Mouse (Mus musculus) limb, embryonic 12.5 days (tissue): ENCODE measurements around the gene Sugp2. TPM values are rescaled to one million over a fixed set of nuclear protein-coding genes. Genes with fewer than 3 reads are reported as not detected.
A peak's percentile ranks its signal among the peaks of the same experiment; 100 is the strongest.

Experiments used
- ATAC-seq: fragments of 200-750 bp; cut with Nextera tagmentation; 2 replicates; pipeline ENCODE4 v1.8.0; 2017; ENCODE audit warnings: low read depth, moderate TSS enrichment; ENCODE audit not compliant: insufficient number of reproducible peaks, insufficient read depth, low FRiP score, low TSS enrichment
- H3K27ac ChIP-seq: fragments of 300-500 bp; sonication (generic); 2 replicates; pipeline ENCODE4 v1.5.1; 2016; ENCODE audit warnings: mild to moderate bottlenecking, moderate library complexity
- H3K27me3 ChIP-seq: fragments of 300-500 bp; sonication (generic); 2 replicates; pipeline ENCODE4 v1.6.1; 2016; ENCODE audit warnings: mild to moderate bottlenecking, moderate library complexity
- H3K36me3 ChIP-seq: fragments of 300-500 bp; sonication (generic); 2 replicates; pipeline ENCODE4 v1.6.1; 2016; ENCODE audit warnings: mild to moderate bottlenecking, moderate library complexity
- H3K4me1 ChIP-seq: fragments of 300-500 bp; sonication (generic); replicated peaks from 2 replicates; pipeline ENCODE4 v1.6.1; 2016
- H3K4me2 ChIP-seq: fragments of 300-500 bp; sonication (generic); 2 replicates; pipeline ENCODE4 v1.6.1; 2016; ENCODE audit warnings: mild to moderate bottlenecking, moderate library complexity
- H3K4me3 ChIP-seq: fragments of 300-500 bp; sonication (generic); replicated peaks from 2 replicates; pipeline ENCODE4 v1.5.1; 2016; ENCODE audit warnings: mild to moderate bottlenecking
- H3K9ac ChIP-seq: fragments of 300-500 bp; sonication (generic); replicated peaks from 2 replicates; pipeline ENCODE4 v1.6.1; 2016; ENCODE audit warnings: mild to moderate bottlenecking, moderate library complexity
- H3K9me3 ChIP-seq: fragments of 300-500 bp; sonication (generic); 2 replicates; pipeline ENCODE4 v1.6.1; 2016; ENCODE audit warnings: mild to moderate bottlenecking, moderate library complexity
- WGBS: fragments of 180-500 bp; shearing (Covaris S2); methylation state at CpG from one replicate; pipeline ENCODE4 v1.1.7; 2016; 5-methylcytosine and 5-hydroxymethylcytosine counted together
- polyA plus RNA-seq: library from polyadenylated mRNA; unstranded; fragments of >200 nt; fragmentation: Nextera tagmentation; extraction: Ambion mirVana; gene quantifications from 2 replicates; pipeline ENCODE4 v1.2.1, GENCODE M21; 2016

Sugp2 gene
- polyA plus RNA-seq, 1 experiment from 2014 or later = 48.3 TPM

DNA sequence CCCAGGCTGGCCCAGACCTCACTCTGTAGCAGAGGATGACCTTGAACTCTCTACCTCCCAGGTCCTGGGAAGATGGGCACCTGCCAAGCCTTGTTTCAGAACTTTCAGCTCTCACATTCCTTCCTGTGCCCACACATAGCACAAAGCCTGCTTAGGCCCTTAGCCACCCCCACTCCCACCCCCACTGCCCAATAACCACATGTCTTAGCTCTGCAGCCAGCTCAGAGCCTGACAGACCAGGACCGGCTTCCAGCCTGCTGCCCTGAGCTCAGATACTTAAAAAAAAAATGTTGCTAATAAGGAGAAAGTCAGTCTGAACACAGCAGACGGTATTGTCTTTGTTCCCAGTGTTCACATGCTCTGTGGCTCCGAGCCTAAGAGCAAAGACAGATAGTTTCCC, 47.0 kb downstream of the Sugp2 start:
- no peak overlapping the region for H3K27ac ChIP-seq

DNA sequence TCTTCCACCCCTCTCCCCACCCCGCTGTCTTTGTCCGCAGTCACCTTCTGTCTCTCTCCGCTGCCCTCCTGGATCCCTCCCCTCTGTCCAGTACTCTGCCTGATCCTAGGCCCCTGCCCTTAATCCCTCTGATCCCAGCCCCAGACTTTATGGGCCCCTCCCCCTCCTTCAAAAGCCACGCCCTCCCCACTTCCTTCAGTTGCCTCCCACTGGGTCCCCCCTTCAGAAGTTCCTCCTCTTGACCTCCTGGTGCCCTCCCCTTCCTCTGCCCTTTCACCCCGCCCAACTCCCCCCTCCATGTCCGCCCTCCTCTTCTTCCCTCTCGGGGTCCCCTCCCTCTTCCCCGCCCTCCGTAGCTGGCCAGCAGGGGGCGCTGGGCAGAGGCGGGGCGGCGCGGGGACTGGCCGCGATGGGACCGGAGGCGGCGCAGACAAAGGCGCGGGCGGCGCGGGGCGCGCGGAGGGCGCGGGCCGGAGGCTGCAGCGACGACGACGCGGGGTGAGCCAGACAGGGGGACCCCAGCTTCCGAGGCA, 48.6 kb downstream of the Sugp2 start, which contains the start of gene Homer3:
Gene Homer3 (plus strand): TSS at position 225 of the 533 bp plus-strand sequence.
- Histone ChIP-seq H3K9me3 (peaks cover 12% of the 10 kb centered on the region), H3K27me3 (no peaks in the 10 kb centered on the region), H3K36me3 (peaks cover 33% of the 10 kb centered on the region), H3K9ac (peak within 1 kb of the TSS; percentile 95), H3K4me2 (peak within 1 kb of the TSS; percentile 81), H3K4me1 (peaks cover 20% of the 10 kb centered on the region), H3K27ac (peak within 1 kb of the TSS; percentile 88), H3K4me3 (peak within 1 kb of the TSS; percentile 92)
- ATAC-seq = peak; percentile 84
- WGBS = under 1% methylated on average over 36 of the region's 36 CpGs

More for the DNA sequence above, 47.0 kb downstream of the Sugp2 start:
- Histone ChIP-seq H3K9me3 (0 out of 2 replicates have a peak, but pooled peaks cover 1% of the 10 kb centered on the region), H3K4me3 (no peak overlapping the region), H3K9ac (no peak overlapping the region), H3K27me3 (no peaks in the 10 kb centered on the region), H3K36me3 (peaks cover 16% of the 10 kb centered on the region), H3K4me1 (peaks cover 20% of the 10 kb centered on the region), H3K4me2 (no peak overlapping the region)
- 45% methylated on average over 3 of the region's 3 CpGs for WGBS
- ATAC-seq = no peak

DNA sequence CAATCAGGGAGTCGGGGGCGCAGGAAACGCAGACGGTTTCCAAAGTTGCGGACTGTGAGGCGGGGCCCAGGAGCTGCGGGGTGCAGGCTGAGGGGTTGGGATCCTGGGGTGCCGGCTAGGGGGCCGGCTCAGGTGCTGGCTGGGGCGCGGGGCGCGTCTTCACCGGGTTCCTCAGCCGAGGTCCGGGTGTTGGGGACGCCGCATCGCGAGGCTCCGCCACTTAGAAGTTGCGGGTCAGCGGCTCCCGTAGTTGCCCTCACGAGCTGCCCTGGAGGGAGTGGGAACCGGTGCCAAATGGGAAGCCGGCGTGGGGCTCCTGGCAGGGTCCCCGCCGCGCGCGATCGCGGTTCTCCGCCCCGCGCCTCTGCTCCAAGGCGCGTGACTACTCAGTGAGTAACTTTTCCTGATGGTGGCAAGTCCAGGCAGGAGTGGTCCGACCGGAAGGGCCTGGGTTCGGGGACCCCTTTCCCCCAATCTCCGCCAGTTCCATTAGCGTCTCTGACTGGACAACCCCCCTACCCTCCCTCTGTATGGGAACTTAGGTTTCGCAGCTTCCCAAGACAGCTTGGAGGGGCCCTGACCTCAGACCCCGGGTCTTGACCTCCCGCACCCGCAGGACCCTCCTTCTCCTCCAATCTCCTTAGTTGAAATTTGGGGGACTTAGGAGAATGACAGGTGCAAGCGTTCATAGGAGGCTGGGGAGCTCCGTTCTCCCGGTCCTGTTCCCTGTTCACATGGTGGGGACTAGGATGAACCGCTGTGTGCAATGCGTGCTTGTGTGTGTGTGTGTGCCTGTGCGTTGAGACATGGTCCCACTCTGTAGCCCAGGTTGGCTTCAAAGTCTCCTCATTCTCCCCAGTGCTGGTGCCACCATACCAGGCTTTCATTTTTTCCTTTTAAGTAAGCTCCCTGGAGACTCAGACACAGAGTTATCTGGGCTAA, 49.4 kb downstream of the Sugp2 start:
- 2% methylated on average over 55 of the region's 55 CpGs for WGBS
- no peaks in the 10 kb centered on the region for H3K27me3 ChIP-seq
- H3K27ac ChIP-seq = peak overlapping the region; percentile 88
- H3K4me2 ChIP-seq = peak overlapping the region; percentile 81
- peak; percentile 73 for ATAC-seq
- H3K9ac ChIP-seq = peak overlapping the region; percentile 95
- peak overlapping the region; percentile 92 for H3K4me3 ChIP-seq
- peaks cover 20% of the 10 kb centered on the region for H3K4me1 ChIP-seq
- H3K36me3 ChIP-seq = peaks cover 40% of the 10 kb centered on the region
- peaks cover 12% of the 10 kb centered on the region for H3K9me3 ChIP-seq

DNA sequence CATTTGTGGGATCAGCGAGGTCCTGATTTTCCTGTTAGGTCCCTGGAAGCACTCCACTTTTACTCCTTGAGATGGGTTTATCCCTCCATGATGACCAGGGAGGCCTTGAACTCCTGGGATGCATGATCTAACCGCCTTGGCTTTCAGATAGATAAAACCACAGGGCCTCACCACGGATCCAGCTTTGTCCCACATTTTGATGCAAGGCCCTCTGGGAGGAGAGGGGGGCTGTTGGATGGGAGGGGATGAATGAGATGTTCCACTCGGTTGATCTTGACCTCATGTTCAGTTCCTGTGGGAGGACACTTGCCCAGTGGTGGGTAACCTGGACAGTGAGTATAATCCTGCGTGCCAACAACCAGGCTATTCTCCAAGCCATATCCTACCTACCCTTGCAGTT, 50.4 kb downstream of the Sugp2 start:
- no peaks in the 10 kb centered on the region for H3K27me3 ChIP-seq
- peaks cover 20% of the 10 kb centered on the region for H3K4me1 ChIP-seq
- H3K4me2 ChIP-seq = peak overlapping the region; percentile 81
- no peak for ATAC-seq
- no peak overlapping the region for H3K9ac ChIP-seq
- H3K36me3 ChIP-seq = peaks cover 50% of the 10 kb centered on the region
- peaks cover 12% of the 10 kb centered on the region for H3K9me3 ChIP-seq
- peak overlapping the region; percentile 92 for H3K4me3 ChIP-seq
- H3K27ac ChIP-seq = no peak overlapping the region
- WGBS = 83% methylated on average over 5 of the region's 5 CpGs

DNA sequence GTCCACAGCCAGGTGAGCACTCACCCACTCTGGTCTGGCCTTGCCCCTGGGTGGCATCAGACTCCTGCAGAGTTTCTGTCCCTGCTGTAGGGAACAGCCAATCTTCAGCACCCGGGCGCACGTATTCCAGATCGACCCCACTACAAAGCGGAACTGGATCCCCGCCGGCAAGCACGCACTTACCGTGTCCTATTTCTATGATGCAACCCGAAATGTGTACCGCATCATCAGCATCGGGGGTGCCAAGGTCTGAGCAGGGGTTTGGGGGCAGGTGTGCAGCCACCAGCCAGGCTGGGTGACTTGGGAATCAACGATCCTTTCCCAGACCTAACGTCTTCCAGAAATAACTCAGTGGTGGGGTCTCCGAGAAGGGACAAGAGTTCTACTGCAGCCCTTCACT, 51.3 kb downstream of the Sugp2 start:
- 0 out of 2 replicates have a peak overlapping the region, but pooled peaks have one; percentile 1 for H3K4me3 ChIP-seq

DNA sequence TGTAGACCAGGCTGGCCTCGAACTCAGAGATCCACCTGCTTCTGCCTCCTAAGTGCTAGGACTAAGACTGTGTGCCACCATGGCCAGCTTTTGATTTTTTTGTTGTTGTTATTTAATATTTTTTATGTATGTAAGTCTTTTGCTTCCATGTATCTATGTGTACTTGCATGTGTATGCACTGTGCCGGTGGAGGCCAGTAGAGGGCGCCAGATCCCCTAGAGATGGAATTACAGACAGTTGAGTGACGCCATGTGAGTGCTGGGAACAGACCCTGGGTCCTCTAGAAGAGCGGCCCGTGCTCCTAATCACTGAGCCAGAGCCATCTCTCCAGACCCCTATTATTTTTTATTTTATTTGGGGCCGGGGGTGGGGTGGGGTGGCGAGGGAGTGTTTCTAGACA, 52.7 kb downstream of the Sugp2 start:
- Histone ChIP-seq H3K36me3 (peaks cover 74% of the 10 kb centered on the region), H3K4me3 (no peak overlapping the region), H3K9ac (no peak overlapping the region), H3K27me3 (no peaks in the 10 kb centered on the region), H3K4me1 (peaks cover 19% of the 10 kb centered on the region), H3K27ac (no peak overlapping the region), H3K9me3 (peaks cover 12% of the 10 kb centered on the region), H3K4me2 (no peak overlapping the region)
- WGBS = 91% methylated on average over 8 of the region's 8 CpGs
- ATAC-seq = no peak

More for the DNA sequence above, 51.3 kb downstream of the Sugp2 start:
- Histone ChIP-seq H3K9ac (no peak overlapping the region), H3K4me2 (no peak overlapping the region), H3K27me3 (no peaks in the 10 kb centered on the region), H3K27ac (no peak overlapping the region), H3K36me3 (peaks cover 59% of the 10 kb centered on the region), H3K4me1 (peaks cover 20% of the 10 kb centered on the region), H3K9me3 (peaks cover 12% of the 10 kb centered on the region)
- 95% methylated on average over 15 of the region's 15 CpGs for WGBS
- ATAC-seq = no peak

DNA sequence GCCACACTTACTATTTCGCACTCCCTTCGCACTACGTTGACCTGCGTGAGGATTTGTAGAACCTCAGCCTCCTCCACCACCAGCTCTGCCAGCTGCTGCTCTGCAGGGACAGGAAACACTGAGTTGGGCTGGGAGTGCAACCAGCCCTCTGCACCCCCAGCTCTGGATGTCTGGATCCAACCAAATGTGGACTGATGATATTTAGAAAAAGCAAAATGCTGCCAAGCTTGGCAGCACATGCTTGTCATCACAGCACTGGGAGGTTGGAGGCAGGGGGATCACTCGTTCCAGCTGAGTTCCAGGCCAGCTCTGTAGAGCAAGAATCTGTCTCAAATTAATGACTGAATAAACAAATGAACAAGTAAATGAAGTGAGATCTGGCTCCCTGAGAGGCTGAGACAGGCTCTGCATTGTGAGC, 60.0 kb downstream of the Sugp2 start:
- Histone ChIP-seq H3K27ac (no peak overlapping the region), H3K4me1 (no peaks in the 10 kb centered on the region), H3K4me3 (no peak overlapping the region), H3K4me2 (no peak overlapping the region), H3K9me3 (no peaks in the 10 kb centered on the region), H3K27me3 (no peaks in the 10 kb centered on the region), H3K9ac (no peak overlapping the region), H3K36me3 (peaks cover 98% of the 10 kb centered on the region)
- no peak for ATAC-seq
- WGBS = 57% methylated on average over 5 of the region's 5 CpGs

DNA sequence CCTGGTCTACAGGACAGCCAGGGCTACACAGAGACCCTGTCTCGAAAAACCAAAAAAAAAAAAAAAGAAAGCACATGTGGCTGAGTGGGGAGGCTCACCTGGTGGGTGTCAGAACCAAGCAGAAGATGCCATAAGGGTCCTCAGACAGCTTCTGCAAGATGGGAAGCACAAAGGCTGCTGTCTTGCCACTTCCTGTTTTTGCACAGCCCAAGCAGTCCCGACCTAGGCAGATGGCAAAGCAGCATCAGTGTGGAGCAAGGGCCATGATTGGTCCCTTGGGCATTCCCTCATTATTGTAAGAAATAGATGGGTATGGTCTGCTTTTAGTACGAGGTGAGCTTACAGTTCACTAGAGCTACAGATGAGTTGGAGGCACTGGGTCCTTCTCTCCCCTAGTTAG, 66.9 kb downstream of the Sugp2 start:
- Histone ChIP-seq H3K9ac (no peak overlapping the region), H3K4me1 (peaks cover 20% of the 10 kb centered on the region), H3K9me3 (no peaks in the 10 kb centered on the region), H3K27ac (no peak overlapping the region), H3K4me2 (peak overlapping the region; percentile 95; the same call in 1 of the 2 replicates), H3K27me3 (no peaks in the 10 kb centered on the region), H3K36me3 (peaks cover 61% of the 10 kb centered on the region), H3K4me3 (peak overlapping the region; percentile 77; the same call in 1 of the 2 replicates)
- WGBS = 88% methylated on average over 3 of the region's 3 CpGs
- ATAC-seq = no peak

DNA sequence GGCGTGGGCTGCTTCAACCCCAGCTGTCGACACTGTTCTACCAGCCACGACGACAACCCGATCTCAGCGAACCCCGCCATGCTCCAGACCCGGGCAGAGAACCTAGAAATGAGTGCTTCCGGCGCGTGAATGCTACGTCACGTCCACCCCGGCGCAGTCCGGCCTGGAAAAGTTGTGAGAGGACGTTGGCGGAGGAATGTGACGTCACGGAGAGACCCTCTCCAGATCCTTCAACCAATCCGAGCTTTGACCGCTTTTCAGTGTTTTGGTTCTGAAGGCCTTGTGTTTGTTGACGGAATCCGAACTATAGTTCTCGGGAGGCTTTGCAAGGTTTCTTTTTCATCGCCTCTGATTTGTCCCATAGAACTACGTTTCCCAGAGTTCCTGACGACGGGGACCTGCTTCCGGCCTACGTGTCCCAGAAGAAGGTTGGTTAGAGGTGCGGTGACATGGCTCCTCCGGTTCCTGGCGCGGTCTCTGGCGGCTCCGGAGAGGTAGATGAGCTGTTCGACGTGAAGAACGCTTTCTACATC, 68.4 kb downstream of the Sugp2 start, which contains the start of the genes Ddx49 and Cope:
Gene Ddx49 (minus strand): TSS at position 132 of the 533 bp plus-strand sequence.
Gene Cope (plus strand): TSS at position 161 of the 533 bp plus-strand sequence.
- peak; percentile 79 for ATAC-seq
- peak within 1 kb of the TSS; percentile 75 for H3K27ac ChIP-seq
- H3K9me3 ChIP-seq = no peaks in the 10 kb centered on the region
- H3K4me1 ChIP-seq = peaks cover 20% of the 10 kb centered on the region
- no peaks in the 10 kb centered on the region for H3K27me3 ChIP-seq
- peak within 1 kb of the TSS; percentile 77 for H3K4me3 ChIP-seq
- under 1% methylated on average over 40 of the region's 40 CpGs for WGBS
- peaks cover 59% of the 10 kb centered on the region for H3K36me3 ChIP-seq
- H3K4me2 ChIP-seq = peak within 1 kb of the TSS; percentile 95
- peak within 1 kb of the TSS; percentile 76 for H3K9ac ChIP-seq

DNA sequence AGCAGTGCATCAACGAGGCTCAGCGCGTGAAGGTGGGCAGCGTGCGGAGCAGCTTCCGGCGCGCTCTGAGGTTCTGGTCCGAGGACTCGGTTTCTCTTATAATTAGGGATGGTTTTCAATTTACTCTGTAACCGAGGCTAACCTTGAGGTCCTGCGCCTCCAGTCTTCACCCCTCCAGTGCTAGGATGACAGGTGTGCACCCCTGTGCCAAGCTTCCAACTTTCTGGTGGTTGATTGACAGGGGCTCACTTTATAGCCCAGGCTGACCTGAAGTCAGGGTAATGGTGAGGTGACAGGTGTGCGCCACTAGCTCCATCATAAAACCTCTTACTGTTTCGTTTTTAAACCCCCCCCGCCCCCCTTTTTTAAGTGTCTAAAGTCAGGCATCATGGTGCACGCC, 68.9 kb downstream of the Sugp2 start:
- ATAC-seq = no peak
- WGBS = 4% methylated on average over 16 of the region's 16 CpGs
- peak overlapping the region; percentile 75 for H3K27ac ChIP-seq

DNA sequence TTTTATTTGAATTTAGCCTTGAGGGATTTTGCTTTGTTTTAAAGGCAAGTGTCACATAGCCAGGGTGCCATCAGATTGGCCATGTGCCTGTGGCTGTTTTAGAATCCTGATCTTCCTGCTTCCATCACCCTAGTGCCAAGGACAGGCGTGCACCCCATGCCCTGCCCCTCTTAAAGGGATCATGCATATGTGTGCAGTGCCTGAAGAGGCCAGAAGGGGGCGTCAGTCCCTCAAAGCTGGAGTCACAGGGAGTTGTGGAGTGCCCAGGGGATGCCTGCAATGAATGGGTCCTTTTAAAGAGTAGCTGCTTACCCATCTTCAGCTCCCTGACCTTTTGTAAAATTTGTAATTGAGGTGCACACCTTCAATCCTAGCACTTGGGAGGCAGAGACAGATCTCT, 75.3 kb downstream of the Sugp2 start:
- Histone ChIP-seq H3K9ac (no peak overlapping the region), H3K4me2 (no peak overlapping the region), H3K9me3 (no peaks in the 10 kb centered on the region), H3K4me1 (no peaks in the 10 kb centered on the region), H3K27ac (no peak overlapping the region), H3K36me3 (peaks cover 88% of the 10 kb centered on the region), H3K27me3 (no peaks in the 10 kb centered on the region), H3K4me3 (no peak overlapping the region)
- WGBS = 37% methylated on average over 2 of the region's 2 CpGs
- ATAC-seq = no peak

More for the DNA sequence above, 68.9 kb downstream of the Sugp2 start:
- H3K4me2 ChIP-seq = peak overlapping the region; percentile 95
- H3K4me1 ChIP-seq = peaks cover 20% of the 10 kb centered on the region
- H3K27me3 ChIP-seq = no peaks in the 10 kb centered on the region
- no peaks in the 10 kb centered on the region for H3K9me3 ChIP-seq
- peak overlapping the region; percentile 76 for H3K9ac ChIP-seq
- H3K36me3 ChIP-seq = peaks cover 59% of the 10 kb centered on the region
- H3K4me3 ChIP-seq = peak overlapping the region; percentile 77
